Mouse (Mus musculus) forebrain, embryonic 12.5 days (tissue): ENCODE data around the gene Ttll8. TPM values are rescaled to one million over a fixed set of nuclear protein-coding genes. Genes with fewer than 3 reads are reported as not detected.

Experiments used
- ATAC-seq: fragments of 200-750 bp; cut with Nextera tagmentation; 2 replicates; pipeline ENCODE4 v1.8.0; 2017; ENCODE audit warnings: moderate TSS enrichment; ENCODE audit not compliant: low FRiP score
- H3K27ac ChIP-seq: fragments of 300-500 bp; sonication (generic); 2 replicates; pipeline ENCODE4 v1.5.1; 2016; ENCODE audit warnings: mild to moderate bottlenecking
- H3K27me3 ChIP-seq: fragments of 300-500 bp; sonication (generic); 2 replicates; pipeline ENCODE4 v1.6.1; 2016; ENCODE audit warnings: mild to moderate bottlenecking
- H3K36me3 ChIP-seq: fragments of 300-500 bp; sonication (generic); replicated peaks from 2 replicates; pipeline ENCODE4 v1.6.1; 2016; ENCODE audit warnings: mild to moderate bottlenecking
- H3K4me1 ChIP-seq: fragments of 300-500 bp; sonication (generic); 2 replicates; pipeline ENCODE4 v1.6.1; 2016
- H3K4me2 ChIP-seq: fragments of 300-500 bp; sonication (generic); 2 replicates; pipeline ENCODE4 v1.6.1; 2016; ENCODE audit warnings: mild to moderate bottlenecking, moderate library complexity
- H3K4me3 ChIP-seq: fragments of 300-500 bp; sonication (generic); replicated peaks from 2 replicates; pipeline ENCODE4 v1.5.1; 2016; ENCODE audit warnings: mild to moderate bottlenecking
- H3K9ac ChIP-seq: fragments of 300-500 bp; sonication (generic); 2 replicates; pipeline ENCODE4 v1.6.1; 2016; ENCODE audit warnings: mild to moderate bottlenecking
- H3K9me3 ChIP-seq: fragments of 300-500 bp; sonication (generic); 2 replicates; pipeline ENCODE4 v1.6.1; 2016
- WGBS: fragments of 180-500 bp; shearing (Covaris S2); methylation state at CpG from one replicate; pipeline ENCODE4 v1.1.7; 2016; 5-methylcytosine and 5-hydroxymethylcytosine counted together
- polyA plus RNA-seq: library from polyadenylated mRNA; unstranded; fragments of >200 nt; fragmentation: Nextera tagmentation; extraction: Ambion mirVana; gene quantifications from 2 replicates; pipeline ENCODE4 v1.2.1, GENCODE M21; 2016

Ttll8 gene
- polyA plus RNA-seq, 1 experiment from 2014 or later, result 0.14 TPM

GRCm38 (mm10) chr15:88891676-88892040 lies 62.6 kb downstream of the Ttll8 start:
- H3K36me3 ChIP-seq, result no peaks in the 10 kb centered on the region
- H3K27me3 ChIP-seq, result peaks cover 29% of the 10 kb centered on the region
- 65% methylated on average over 8 of the region's 8 CpGs for WGBS
- peaks cover 14% of the 10 kb centered on the region for H3K4me1 ChIP-seq
- peak overlapping the region; percentile 93 for H3K4me2 ChIP-seq
- H3K4me3 ChIP-seq, result peak overlapping the region; percentile 52; the same call in 1 of the 2 replicates
- H3K27ac ChIP-seq, result no peak overlapping the region
- no peaks in the 10 kb centered on the region for H3K9me3 ChIP-seq
- no peak for ATAC-seq
- H3K9ac ChIP-seq, result no peak overlapping the region

GRCm38 (mm10) chr15:88890751-88891675 lies 63.2 kb downstream of the Ttll8 start:
- Histone ChIP-seq H3K27me3 (peaks cover 29% of the 10 kb centered on the region), H3K27ac (no peak overlapping the region), H3K9ac (peak overlapping the region; percentile 55), H3K36me3 (no peaks in the 10 kb centered on the region), H3K4me3 (peak overlapping the region; percentile 52), H3K4me1 (peaks cover 14% of the 10 kb centered on the region), H3K4me2 (peak overlapping the region; percentile 93), H3K9me3 (no peaks in the 10 kb centered on the region)
- WGBS, result 1% methylated on average over 41 of the region's 41 CpGs
- peak; percentile 91 for ATAC-seq

GRCm38 (mm10) chr15:88889994-88890393 lies 64.2 kb downstream of the Ttll8 start:
- H3K36me3 ChIP-seq, result no peaks in the 10 kb centered on the region
- peaks cover 14% of the 10 kb centered on the region for H3K4me1 ChIP-seq
- no peaks in the 10 kb centered on the region for H3K9me3 ChIP-seq
- WGBS, result 78% methylated on average over 3 of the region's 3 CpGs
- H3K4me3 ChIP-seq, result peak overlapping the region; percentile 52; the same call in 1 of the 2 replicates
- no peak overlapping the region for H3K27ac ChIP-seq
- no peak for ATAC-seq
- peak overlapping the region; percentile 93 for H3K4me2 ChIP-seq
- 0 out of 2 replicates have a peak overlapping the region, but pooled peaks have one; percentile 55 for H3K9ac ChIP-seq
- peaks cover 29% of the 10 kb centered on the region for H3K27me3 ChIP-seq

DNA sequence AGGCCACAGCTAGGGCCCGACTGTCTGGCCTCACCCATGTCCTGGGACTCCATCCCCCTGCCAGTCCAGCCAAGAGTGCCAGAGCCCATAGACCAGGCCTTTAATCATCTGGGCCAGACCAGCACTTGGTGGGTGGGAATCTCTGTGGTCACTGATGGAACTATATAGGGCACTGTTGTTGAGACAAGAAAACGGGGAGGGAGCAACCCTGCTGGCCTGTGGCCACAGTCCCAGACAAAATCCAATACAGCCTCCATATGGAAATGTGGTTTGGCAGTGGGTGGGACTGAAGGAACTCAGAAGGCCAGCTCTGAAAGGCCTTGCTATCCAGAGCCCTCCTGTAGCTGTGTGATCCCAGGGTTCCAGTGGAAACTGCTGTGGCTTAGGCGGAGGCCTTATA lies 65.2 kb downstream of the Ttll8 start:
- H3K4me2 ChIP-seq, result no peak overlapping the region
- no peak for ATAC-seq
- WGBS, result 77% methylated on average over 3 of the region's 3 CpGs
- no peaks in the 10 kb centered on the region for H3K36me3 ChIP-seq
- peaks cover 29% of the 10 kb centered on the region for H3K27me3 ChIP-seq
- no peaks in the 10 kb centered on the region for H3K9me3 ChIP-seq
- no peak overlapping the region for H3K4me3 ChIP-seq
- H3K4me1 ChIP-seq, result peaks cover 14% of the 10 kb centered on the region
- no peak overlapping the region for H3K9ac ChIP-seq
- H3K27ac ChIP-seq, result no peak overlapping the region

GRCm38 (mm10) chr15:88885376-88885775 lies 68.8 kb downstream of the Ttll8 start:
- ATAC-seq, result no peak
- H3K4me2 ChIP-seq, result no peak overlapping the region
- no peaks in the 10 kb centered on the region for H3K36me3 ChIP-seq
- no peak overlapping the region for H3K4me3 ChIP-seq
- H3K4me1 ChIP-seq, result 0 out of 2 replicates have a peak, but pooled peaks cover 2% of the 10 kb centered on the region
- WGBS, result 87% methylated on average over 6 of the region's 6 CpGs
- H3K9ac ChIP-seq, result no peak overlapping the region
- H3K27ac ChIP-seq, result no peak overlapping the region
- peaks cover 17% of the 10 kb centered on the region; the same call in 1 of the 2 replicates for H3K27me3 ChIP-seq
- no peaks in the 10 kb centered on the region for H3K9me3 ChIP-seq

DNA sequence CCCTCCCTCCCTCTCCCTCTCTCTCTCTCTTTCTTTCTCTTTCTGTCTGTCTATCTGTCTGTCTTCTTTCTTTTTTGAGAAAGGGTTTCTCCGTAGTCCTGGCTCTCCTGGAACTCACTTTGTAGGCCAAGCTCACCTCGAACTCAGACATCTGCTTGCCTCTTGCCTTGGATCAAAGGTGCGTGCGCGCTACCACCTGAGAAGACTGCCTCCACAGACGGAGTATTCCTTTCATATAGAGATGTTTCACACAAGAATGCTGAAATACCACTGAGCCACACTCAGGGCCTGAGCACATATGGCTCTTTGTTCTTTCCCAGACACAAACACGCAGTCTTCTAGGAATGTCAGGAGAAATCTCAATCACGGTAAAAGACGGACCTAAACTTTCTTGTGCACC lies 70.9 kb downstream of the Ttll8 start:
- Histone ChIP-seq H3K27ac (no peak overlapping the region), H3K36me3 (no peaks in the 10 kb centered on the region), H3K4me1 (no peaks in the 10 kb centered on the region), H3K27me3 (no peaks in the 10 kb centered on the region), H3K4me2 (no peak overlapping the region), H3K4me3 (no peak overlapping the region), H3K9me3 (no peaks in the 10 kb centered on the region), H3K9ac (no peak overlapping the region)
- 88% methylated on average over 9 of the region's 9 CpGs for WGBS
- ATAC-seq, result no peak

DNA sequence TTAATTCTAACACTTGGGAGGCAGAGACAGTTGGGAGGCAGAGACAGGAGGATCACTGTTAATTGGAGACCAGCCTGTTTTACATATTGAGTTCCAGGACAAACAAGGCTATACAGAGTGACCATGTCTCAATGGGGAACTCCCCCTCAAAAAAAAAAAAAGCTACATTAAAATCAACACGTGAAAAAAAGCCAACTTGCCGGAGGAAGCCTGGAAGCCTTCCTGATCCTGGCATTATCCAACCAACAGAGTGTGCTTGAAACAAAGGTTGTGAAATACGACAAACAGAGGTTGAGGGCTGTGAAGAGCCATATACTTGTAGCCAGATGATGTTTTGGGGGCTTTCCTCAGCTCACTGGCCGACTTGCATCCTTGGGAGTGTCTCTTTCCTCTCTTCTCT lies 71.4 kb downstream of the Ttll8 start:
- no peak for ATAC-seq
- no peak overlapping the region for H3K4me3 ChIP-seq
- no peak overlapping the region for H3K9ac ChIP-seq
- no peak overlapping the region for H3K4me2 ChIP-seq
- no peaks in the 10 kb centered on the region for H3K4me1 ChIP-seq
- H3K27ac ChIP-seq, result no peak overlapping the region
- H3K27me3 ChIP-seq, result no peaks in the 10 kb centered on the region
- no peaks in the 10 kb centered on the region for H3K9me3 ChIP-seq
- no peaks in the 10 kb centered on the region for H3K36me3 ChIP-seq
- 73% methylated on average over 4 of the region's 4 CpGs for WGBS

DNA sequence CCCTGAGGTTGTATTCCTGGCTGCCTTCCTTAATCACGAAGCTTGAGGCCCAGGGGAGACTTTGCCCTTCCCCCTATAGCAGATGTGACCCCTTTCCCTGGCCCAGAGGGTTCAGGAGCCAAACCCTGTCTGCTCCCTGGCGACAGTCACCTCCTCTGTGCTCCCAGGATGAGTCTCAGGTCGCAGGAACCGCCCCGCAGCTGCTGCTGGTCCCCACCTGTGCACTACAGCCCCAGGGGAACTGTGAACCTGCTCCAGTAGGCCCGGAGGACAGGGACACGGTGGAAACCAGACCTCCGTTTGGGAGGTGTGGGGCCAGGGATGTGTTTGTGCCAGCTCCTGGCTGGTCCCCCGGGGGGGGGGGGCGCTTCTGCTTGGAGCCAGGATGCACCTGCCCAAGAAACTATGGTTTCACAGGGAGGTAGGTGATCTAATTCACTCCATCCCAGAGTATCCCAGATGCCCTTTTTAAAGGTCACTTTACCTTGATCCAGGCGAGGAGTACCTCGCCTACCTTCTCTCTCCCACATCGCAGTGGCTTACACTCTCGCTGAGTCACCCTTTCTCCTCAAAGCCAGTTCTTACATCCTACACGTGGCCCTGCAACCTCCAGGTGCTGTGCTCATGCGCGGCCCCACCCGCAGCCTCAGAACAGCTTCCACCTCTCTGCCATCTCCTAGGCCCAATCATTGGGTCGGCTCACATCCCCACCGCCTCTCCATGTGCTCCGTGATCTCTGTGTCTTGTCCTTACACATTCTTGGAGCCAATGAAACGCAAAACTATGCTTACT lies 72.8 kb downstream of the Ttll8 start:
- Histone ChIP-seq H3K9me3 (no peaks in the 10 kb centered on the region), H3K9ac (no peak overlapping the region), H3K36me3 (no peaks in the 10 kb centered on the region), H3K4me2 (no peak overlapping the region), H3K27ac (no peak overlapping the region), H3K4me1 (peaks cover 2% of the 10 kb centered on the region), H3K27me3 (no peaks in the 10 kb centered on the region), H3K4me3 (no peak overlapping the region)
- ATAC-seq, result no peak
- 71% methylated on average over 22 of the region's 22 CpGs for WGBS

GRCm38 (mm10) chr15:88877021-88877400 lies 77.2 kb downstream of the Ttll8 start:
- 85% methylated on average over 10 of the region's 10 CpGs for WGBS
- Histone ChIP-seq H3K4me2 (no peak overlapping the region), H3K4me3 (no peak overlapping the region), H3K36me3 (no peaks in the 10 kb centered on the region), H3K9me3 (no peaks in the 10 kb centered on the region), H3K9ac (no peak overlapping the region), H3K27me3 (peaks cover 9% of the 10 kb centered on the region; the same call in 1 of the 2 replicates), H3K4me1 (peaks cover 9% of the 10 kb centered on the region), H3K27ac (no peak overlapping the region)
- ATAC-seq, result no peak

DNA sequence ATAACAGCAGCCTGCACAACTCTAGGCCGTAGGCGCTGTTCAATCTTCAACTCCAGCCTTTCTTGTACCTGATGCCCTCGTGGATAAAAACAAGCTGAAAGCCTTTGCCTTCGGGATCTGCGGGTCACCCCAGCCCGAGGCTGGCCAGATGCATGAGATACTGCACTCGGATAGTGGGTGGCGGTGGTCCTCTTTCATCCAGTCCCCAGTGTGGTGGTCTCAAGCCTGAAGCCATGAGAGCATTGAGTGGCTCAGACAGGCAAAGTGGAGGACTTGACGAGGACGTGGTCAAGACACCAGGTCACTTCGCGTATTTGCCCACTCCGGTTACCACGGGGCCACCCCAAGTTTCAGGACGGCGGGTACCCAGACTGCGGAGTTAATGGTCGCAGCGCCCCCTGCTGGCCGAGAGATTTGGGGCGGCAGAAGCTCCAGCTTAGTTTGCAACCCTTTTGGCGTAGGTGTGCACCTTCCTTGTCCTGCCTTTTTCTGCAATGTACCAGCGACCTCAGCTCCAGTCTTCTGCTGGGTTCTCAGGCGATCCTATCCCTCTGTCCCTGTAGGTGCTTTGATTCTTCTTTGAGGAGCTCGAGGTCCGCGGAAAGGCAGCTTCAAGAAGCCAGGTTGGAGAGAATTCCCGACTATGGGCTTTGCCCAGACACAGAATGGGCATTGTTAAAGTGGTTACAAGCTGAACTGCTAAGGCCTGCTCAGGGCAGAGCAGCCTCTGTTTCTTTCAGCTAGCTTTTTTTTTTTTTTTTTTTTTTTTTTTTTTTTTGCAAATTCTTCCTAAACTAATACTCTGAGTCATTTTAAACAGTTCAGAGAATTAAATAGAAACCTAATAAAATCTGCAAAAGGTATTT lies 77.8 kb downstream of the Ttll8 start:
- Histone ChIP-seq H3K4me2 (peak overlapping the region; percentile 23), H3K36me3 (no peaks in the 10 kb centered on the region), H3K4me3 (no peak overlapping the region), H3K4me1 (peaks cover 9% of the 10 kb centered on the region), H3K27me3 (peaks cover 9% of the 10 kb centered on the region; the same call in 1 of the 2 replicates), H3K9me3 (no peaks in the 10 kb centered on the region), H3K27ac (no peak overlapping the region), H3K9ac (no peak overlapping the region)
- 0 out of 2 replicates have a peak, but pooled peaks have one; percentile 65 for ATAC-seq
- whole genome bisulfite sequencing, result 7% methylated on average over 28 of the region's 28 CpGs

- no peak overlapping the region for H3K4me3 ChIP-seq
- H3K27me3 ChIP-seq, result peaks cover 9% of the 10 kb centered on the region; the same call in 1 of the 2 replicates
- H3K4me2 ChIP-seq, result peak overlapping the region; percentile 23
- H3K27ac ChIP-seq, result no peak overlapping the region
- H3K36me3 ChIP-seq, result no peaks in the 10 kb centered on the region
- peaks cover 9% of the 10 kb centered on the region for H3K4me1 ChIP-seq
- ATAC-seq, result 0 out of 2 replicates have a peak, but pooled peaks have one; percentile 20
- H3K9me3 ChIP-seq, result no peaks in the 10 kb centered on the region
- WGBS, result 24% methylated on average over 10 of the region's 10 CpGs
- no peak overlapping the region for H3K9ac ChIP-seq
These were observed 78.6 kb downstream of the Ttll8 start for GRCm38 (mm10) chr15:88875625-88876081.
